Mouse (Mus musculus) heart, adult 2 months (tissue): ENCODE results near the gene Abhd5. TPM values are rescaled to one million over a fixed set of nuclear protein-coding genes. Genes with fewer than 3 reads are reported as not detected.

ENCODE experiments used
- DNase-seq, 2 experiments: peaks; one replicate each; pipeline ENCODE4 v3.0.0; 2021
- H3K27ac ChIP-seq: fragments of 200-600 bp; 2 replicates; pipeline ENCODE4 v1.8.1; 2022
- H3K27me3 ChIP-seq: fragments of 200-500 bp; 2 replicates; pipeline ENCODE4 v1.6.1; 2012; ENCODE audit warnings: mild to moderate bottlenecking, low read length, inconsistent platforms, mixed read lengths; ENCODE audit not compliant: control insufficient read depth, insufficient read depth
- H3K36me3 ChIP-seq: fragments of 200-500 bp; 2 replicates; pipeline ENCODE4 v1.6.1; 2012; ENCODE audit warnings: low read length, inconsistent platforms; ENCODE audit not compliant: control insufficient read depth, insufficient read depth
- H3K4me1 ChIP-seq: fragments of 200-500 bp; 2 replicates; pipeline ENCODE4 v1.6.1; 2011; ENCODE audit warnings: low read length; ENCODE audit not compliant: control insufficient read depth, insufficient read depth
- H3K4me3 ChIP-seq: fragments of 200-600 bp; 2 replicates; pipeline ENCODE4 v1.8.1; 2022
- H3K79me2 ChIP-seq: fragments of 200-500 bp; replicated peaks from 2 replicates; pipeline ENCODE4 v1.6.1; 2012; ENCODE audit warnings: mild to moderate bottlenecking, inconsistent platforms, low read length, moderate library complexity, mixed read lengths; ENCODE audit not compliant: control insufficient read depth, insufficient read depth
- H3K9ac ChIP-seq: fragments of 200-500 bp; 2 replicates; pipeline ENCODE4 v1.6.1; 2012; ENCODE audit warnings: low read depth, mild to moderate bottlenecking, control low read depth, inconsistent platforms, low read length, mixed read lengths
- CTCF ChIP-seq: fragments of 200-600 bp; IDR thresholded peaks from 2 replicates; pipeline ENCODE4 v1.8.1; 2022; ENCODE audit warnings: antibody characterized with exemption, mild to moderate bottlenecking, moderate library complexity
- EP300 ChIP-seq: fragments of 200-500 bp; IDR thresholded peaks from 2 replicates; pipeline ENCODE4 v1.6.1; 2011; ENCODE audit warnings: low read depth, low read length, control low read depth; ENCODE audit not compliant: insufficient read depth
- POLR2A ChIP-seq: fragments of 200-500 bp; IDR thresholded peaks from 2 replicates; pipeline ENCODE4 v1.6.1; 2011; ENCODE audit warnings: mild to moderate bottlenecking, low read depth, low read length, control low read depth; ENCODE audit not compliant: insufficient read depth
- WGBS: fragments of 180-500 bp; shearing (Covaris S2); methylation state at CpG from one replicate; pipeline ENCODE4 v1.1.7; 2018; 5-methylcytosine and 5-hydroxymethylcytosine counted together
- intact Hi-C: fragments of 180-260 bp; cut with DNase I; formaldehyde crosslinking; loops from one replicate; pipeline ENCODE4 v1.15.1; 2025
- polyA plus RNA-seq: library from polyadenylated mRNA; depleted of rRNA; stranded (reverse); fragments of >200 nt; gene quantifications from 2 replicates; pipeline ENCODE4 v1.2.3, GENCODE M21; 2012
- total RNA-seq, 2 experiments: library from RNA; stranded (reverse); gene quantifications; 2 replicates each; pipeline ENCODE4 v1.2.3; 2021

Abhd5 gene
- total and polyA plus RNA-seq, 3 experiments = 31.8 to 63.2 (median 53.3) TPM

DNA sequence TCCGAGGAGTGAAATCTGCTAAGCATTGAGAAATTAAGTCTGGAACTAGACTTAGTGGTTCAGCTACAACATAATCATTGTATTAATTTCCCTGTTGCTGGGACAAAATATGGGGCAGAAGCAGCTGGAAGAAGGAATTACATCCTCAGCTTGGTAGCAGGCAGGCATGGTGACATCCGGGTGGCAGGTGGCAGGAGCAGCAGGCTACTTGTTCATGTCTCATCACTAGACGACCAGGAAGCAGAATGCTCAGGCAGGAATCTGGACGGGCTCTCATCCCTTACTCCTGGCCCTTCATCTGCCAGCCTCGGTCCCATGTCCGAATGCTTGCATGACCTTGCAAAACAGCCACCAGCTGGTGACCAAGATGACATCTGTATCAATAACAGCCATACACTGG lies 30.6 kb downstream of the Abhd5 start:
- intact Hi-C loops = no loop called here
- H3K9ac ChIP-seq = no peak overlapping the region
- WGBS = 87% methylated on average over 6 of the region's 6 CpGs

DNA sequence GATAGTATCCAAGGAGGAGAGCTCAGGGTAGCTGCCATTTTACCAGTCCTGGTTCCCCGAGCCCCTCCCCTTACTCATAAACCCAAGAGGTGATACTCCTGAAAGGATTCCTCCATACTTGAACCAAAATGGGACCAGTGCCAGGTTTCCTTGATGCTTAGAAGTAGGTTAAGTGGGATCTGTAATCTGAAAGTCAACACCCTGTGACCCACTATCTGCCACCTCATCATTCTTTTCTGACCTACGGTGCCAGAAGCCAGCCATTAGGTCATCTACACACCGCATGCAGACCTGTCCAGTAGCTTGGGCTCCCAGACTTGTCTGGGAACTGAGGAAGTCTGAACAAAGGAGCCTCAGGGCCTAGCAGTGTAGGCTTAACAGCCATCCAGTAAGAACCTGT lies 34.6 kb downstream of the Abhd5 start:
- no peaks in the 10 kb centered on the region for H3K4me1 ChIP-seq
- no peaks in the 10 kb centered on the region for H3K27me3 ChIP-seq
- intact Hi-C loops = no loop called here
- TF ChIP-seq EP300 (no peak), CTCF (no peak), POLR2A (no peak)
- 64% methylated on average over 3 of the region's 3 CpGs for WGBS
- H3K9ac ChIP-seq = no peak overlapping the region
- H3K4me3 ChIP-seq = no peak overlapping the region
- no peaks in the 10 kb centered on the region for H3K36me3 ChIP-seq
- DNase-seq = no peak
- no peak overlapping the region for H3K27ac ChIP-seq
- H3K79me2 ChIP-seq = no peaks in the 10 kb centered on the region

More for the DNA sequence above, 30.6 kb downstream of the Abhd5 start:
- no peaks in the 10 kb centered on the region for H3K79me2 ChIP-seq
- H3K27me3 ChIP-seq = no peaks in the 10 kb centered on the region
- H3K4me1 ChIP-seq = no peaks in the 10 kb centered on the region
- TF ChIP-seq EP300 (no peak), POLR2A (no peak), CTCF (no peak)
- H3K36me3 ChIP-seq = no peaks in the 10 kb centered on the region
- no peak overlapping the region for H3K4me3 ChIP-seq
- H3K27ac ChIP-seq = no peak overlapping the region
- no peak for DNase-seq

DNA sequence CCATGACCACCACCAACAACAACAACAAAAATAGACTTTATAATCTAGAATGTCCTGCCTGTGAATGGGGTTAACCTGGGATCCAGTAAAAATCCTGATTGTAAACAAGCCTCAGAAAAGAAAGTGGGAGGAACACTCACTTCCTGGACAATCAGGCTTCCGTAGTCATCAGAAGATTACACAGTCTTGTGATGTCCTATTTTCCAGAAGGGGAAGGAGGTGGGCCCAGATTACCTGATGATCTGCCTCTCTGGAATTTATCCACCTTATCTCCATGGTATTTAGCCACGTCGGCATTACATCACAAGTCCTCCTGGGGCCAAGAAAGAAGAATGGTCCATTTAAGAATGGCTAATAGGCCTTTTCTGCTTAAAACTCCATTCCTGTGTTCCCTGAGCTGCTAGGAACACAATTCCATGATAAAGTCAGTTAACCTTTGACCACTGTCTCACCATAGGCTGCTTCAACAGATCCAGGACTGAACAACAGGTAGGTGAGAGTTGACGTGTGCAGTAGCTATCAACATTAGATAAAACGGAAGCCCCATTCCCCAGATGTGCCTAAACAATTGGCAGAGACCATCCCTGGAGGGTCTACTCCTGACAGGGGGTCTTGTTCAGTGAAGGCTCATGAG lies 38.0 kb downstream of the Abhd5 start:
- H3K27me3 ChIP-seq = no peaks in the 10 kb centered on the region
- H3K9ac ChIP-seq = no peak overlapping the region
- H3K36me3 ChIP-seq = no peaks in the 10 kb centered on the region
- no peaks in the 10 kb centered on the region for H3K79me2 ChIP-seq
- 49% methylated on average over 5 of the region's 5 CpGs for WGBS
- no peak for DNase-seq
- intact Hi-C loops = no loop called here
- no peak overlapping the region for H3K4me3 ChIP-seq
- TF ChIP-seq CTCF (no peak), POLR2A (no peak), EP300 (no peak)
- no peak overlapping the region for H3K27ac ChIP-seq
- H3K4me1 ChIP-seq = no peaks in the 10 kb centered on the region

DNA sequence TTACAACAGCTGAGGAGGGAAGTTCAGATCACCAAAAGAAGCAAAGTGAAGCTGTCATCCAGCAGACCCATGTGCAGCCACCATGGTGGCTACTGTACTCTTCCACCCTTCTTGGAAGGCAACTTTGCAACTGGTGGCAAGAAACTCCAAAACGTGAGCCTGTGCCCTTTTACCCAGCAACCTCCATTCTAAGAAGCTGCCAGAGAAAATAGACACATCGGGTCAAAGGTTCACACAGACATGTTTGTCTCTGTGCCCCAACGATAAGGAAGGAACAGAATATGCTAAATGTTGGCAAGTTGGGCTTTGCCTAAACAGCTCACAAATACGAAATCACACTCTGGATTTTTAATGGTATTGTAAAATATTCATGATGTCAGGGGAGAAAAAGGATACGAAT lies 44.4 kb downstream of the Abhd5 start:
- TF ChIP-seq EP300 (no peak), CTCF (no peak)
- Histone ChIP-seq H3K79me2 (no peaks in the 10 kb centered on the region), H3K9ac (no peak overlapping the region), H3K4me1 (no peaks in the 10 kb centered on the region), H3K27ac (no peak overlapping the region), H3K36me3 (no peaks in the 10 kb centered on the region), H3K4me3 (no peak overlapping the region), H3K27me3 (no peaks in the 10 kb centered on the region)
- no peak for DNase-seq
- 70% methylated on average over 5 of the region's 5 CpGs for WGBS
- intact Hi-C loops = no loop called here

DNA sequence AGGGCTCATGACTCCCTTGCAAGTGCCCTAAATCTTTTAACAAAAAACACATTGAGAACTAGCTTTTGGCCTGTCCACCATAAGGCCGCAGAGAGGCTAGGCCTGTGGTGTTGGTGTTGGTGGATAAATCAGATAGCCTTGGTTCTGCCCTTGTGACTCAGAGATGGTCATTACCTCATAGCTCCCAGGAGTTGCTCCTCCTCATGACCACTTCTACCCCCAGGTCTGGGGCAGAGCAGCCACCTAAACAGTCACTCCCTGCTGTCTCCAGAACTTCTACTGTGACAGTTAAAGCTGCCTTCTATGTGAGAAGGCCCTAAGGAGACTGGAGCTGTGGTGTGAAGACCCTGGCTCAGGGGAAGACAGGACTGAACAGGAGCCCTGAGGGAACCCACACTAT lies 45.7 kb downstream of the Abhd5 start:
- TF ChIP-seq EP300 (no peak), CTCF (no peak), POLR2A (no peak)
- intact Hi-C loops = no loop called here
- H3K27ac ChIP-seq = no peak overlapping the region
- H3K27me3 ChIP-seq = no peaks in the 10 kb centered on the region
- H3K9ac ChIP-seq = no peak overlapping the region
- no peaks in the 10 kb centered on the region for H3K36me3 ChIP-seq
- H3K79me2 ChIP-seq = no peaks in the 10 kb centered on the region
- WGBS = 63% methylated on average over 1 of the region's 1 CpGs
- DNase-seq = no peak
- no peaks in the 10 kb centered on the region for H3K4me1 ChIP-seq
- H3K4me3 ChIP-seq = no peak overlapping the region

DNA sequence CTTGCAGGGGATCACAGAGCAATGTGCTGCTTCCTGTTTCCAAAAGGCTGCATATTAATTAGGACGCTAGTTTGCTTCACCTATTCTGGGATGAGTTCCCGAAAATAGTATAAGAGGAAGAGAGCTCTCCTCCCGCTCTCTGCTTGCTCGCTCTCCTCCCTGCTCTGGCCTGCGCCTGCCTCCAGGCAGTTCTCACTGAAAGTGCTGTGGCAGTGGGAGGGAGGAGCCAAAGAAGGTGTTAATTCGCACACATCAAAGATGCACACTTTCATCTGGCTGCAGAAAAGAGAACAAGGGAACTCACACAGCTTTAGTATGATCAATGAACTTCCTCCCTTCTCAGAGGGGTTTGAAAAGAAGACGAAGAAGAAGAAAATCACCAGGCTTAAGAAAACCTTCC lies 47.3 kb downstream of the Abhd5 start:
- 57% methylated on average over 7 of the region's 7 CpGs for WGBS
- no peak overlapping the region for H3K9ac ChIP-seq
- H3K4me3 ChIP-seq = no peak overlapping the region
- TF ChIP-seq EP300 = no peak
- TF ChIP-seq CTCF = no peak
- TF ChIP-seq POLR2A = no peak
- no peak overlapping the region for H3K27ac ChIP-seq
- H3K4me1 ChIP-seq = no peaks in the 10 kb centered on the region
- intact Hi-C loops = no loop called here
- no peaks in the 10 kb centered on the region for H3K27me3 ChIP-seq
- H3K79me2 ChIP-seq = no peaks in the 10 kb centered on the region
- H3K36me3 ChIP-seq = no peaks in the 10 kb centered on the region
- no peak for DNase-seq
